ENCODE assay signal across 18 mouse cellular contexts in the genomic region with DNA sequence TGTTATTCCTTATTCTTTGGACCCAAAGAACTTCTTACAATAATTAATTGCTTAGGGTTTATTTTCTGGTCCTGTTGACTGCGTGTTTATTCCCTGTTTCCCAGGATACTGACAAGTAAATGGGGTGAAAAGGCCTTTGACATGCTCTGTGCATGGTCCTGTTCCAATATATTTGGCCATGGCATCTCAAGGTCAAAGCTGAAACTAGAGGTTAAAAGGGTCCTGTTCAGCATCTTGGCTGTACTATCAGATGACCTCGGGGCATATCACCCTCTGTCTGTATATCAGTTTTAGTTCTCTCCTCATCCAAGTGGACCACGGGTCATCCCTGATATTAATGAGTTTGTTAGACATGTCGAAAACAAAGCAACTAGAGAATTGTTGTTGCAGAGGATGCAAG. TPM values are rescaled to one million over a fixed set of nuclear protein-coding genes. Genes with fewer than 3 reads are reported as not detected.
DNase-seq lines count a peak whose midpoint lies in the region; ATAC-seq and TF ChIP-seq lines count a peak whose summit lies in the region.
"Had no signal": no experiment of that assay in that cellular context is flagged by ENCODE, and none has a peak within 500 bp of the region (broad histone marks: within the 10 kb centered on the region; RNA-seq: fewer than 3 reads in every experiment).

No protein-coding gene starts in this region.

- H3K9ac ChIP-seq in kidney, postnatal 0 days (ENCODE audit: low read depth, low read length): no peak overlapping the region
- H3K9ac ChIP-seq in kidney, embryonic 15.5 days: no peak overlapping the region
- H3K9ac ChIP-seq: embryonic facial prominence, embryonic 12.5 days; forebrain, embryonic 15.5 days; heart, embryonic 13.5 days; hindbrain, embryonic 12.5 days had no signal

- H3K4me2 ChIP-seq in kidney, postnatal 0 days (ENCODE audit: low read length): no peak overlapping the region
- no peak overlapping the region for H3K4me2 ChIP-seq in kidney, embryonic 15.5 days
- H3K4me2 ChIP-seq: embryonic facial prominence, embryonic 12.5 days; forebrain, embryonic 15.5 days; heart, embryonic 13.5 days; hindbrain, embryonic 12.5 days had no signal

- DNase-seq in kidney, adult 11 months: peak; percentile 39
- no peak for DNase-seq in kidney, postnatal 4 days
- DNase-seq in kidney, postnatal 0 days (ENCODE audit: low spot score): peak; percentile 32
- DNase-seq in kidney, postnatal 10 days: peak; percentile 21
- peak; percentile 12 to 52 for DNase-seq in kidney, postnatal 36 days
- DNase-seq in heart, postnatal 36 days: no peak
- DNase-seq: adrenal gland, postnatal 10 days; cerebellum, adult 11 months; cerebellum, adult 8-10 months; cerebellum, postnatal 14 days; gastrocnemius, postnatal 14 days; heart, postnatal 4 days had no signal

- no peaks in the 10 kb centered on the region for H3K4me1 ChIP-seq in kidney, postnatal 0 days (replicated peaks; ENCODE audit: insufficient read depth, low read length)
- no peaks in the 10 kb centered on the region for H3K4me1 ChIP-seq in kidney, embryonic 15.5 days
- H3K4me1 ChIP-seq: embryonic facial prominence, embryonic 12.5 days; forebrain, embryonic 15.5 days; heart, embryonic 13.5 days; hindbrain, embryonic 12.5 days had no signal

- intact Hi-C loops in heart, postnatal 36 days (cut with DNase I): no loop called here

- no peak for ATAC-seq in kidney, postnatal 0 days (replicated peaks; ENCODE audit: low FRiP score, low read depth)
- no peak for ATAC-seq in kidney, embryonic 15.5 days (replicated peaks; ENCODE audit: low FRiP score)
- ATAC-seq: forebrain, embryonic 15.5 days had no signal

- H3K4me3 ChIP-seq in kidney, postnatal 0 days (replicated peaks; ENCODE audit: low read depth, low read length): no peak overlapping the region
- no peak overlapping the region for H3K4me3 ChIP-seq in kidney, embryonic 15.5 days (replicated peaks)
- H3K4me3 ChIP-seq: embryonic facial prominence, embryonic 12.5 days; forebrain, embryonic 15.5 days; heart, embryonic 13.5 days; hindbrain, embryonic 12.5 days had no signal

- no peak for TF ChIP-seq CTCF in kidney, postnatal 0 days (IDR thresholded peaks at IDR 0.05; ENCODE audit: low read depth)

- no peak overlapping the region for H3K27ac ChIP-seq in kidney, postnatal 0 days
- no peak overlapping the region for H3K27ac ChIP-seq in kidney, embryonic 15.5 days
- H3K27ac ChIP-seq: embryonic facial prominence, embryonic 12.5 days; forebrain, embryonic 15.5 days; heart, embryonic 13.5 days; hindbrain, embryonic 12.5 days had no signal

- WGBS in kidney, postnatal 0 days: 47% methylated on average over 4 of the region's 4 CpGs
- 43% methylated on average over 4 of the region's 4 CpGs for whole genome bisulfite sequencing in kidney, embryonic 15.5 days

- no peaks in the 10 kb centered on the region for H3K9me3 ChIP-seq in kidney, postnatal 0 days (replicated peaks; ENCODE audit: low read length)
- H3K9me3 ChIP-seq in kidney, embryonic 15.5 days (replicated peaks): no peaks in the 10 kb centered on the region
- H3K9me3 ChIP-seq: embryonic facial prominence, embryonic 12.5 days; forebrain, embryonic 15.5 days; heart, embryonic 13.5 days; hindbrain, embryonic 12.5 days had no signal

- no peaks in the 10 kb centered on the region for H3K36me3 ChIP-seq in kidney, postnatal 0 days (ENCODE audit: insufficient read depth, low read length)
- H3K36me3 ChIP-seq in kidney, embryonic 15.5 days: no peaks in the 10 kb centered on the region
- H3K36me3 ChIP-seq: embryonic facial prominence, embryonic 12.5 days; forebrain, embryonic 15.5 days; heart, embryonic 13.5 days; hindbrain, embryonic 12.5 days had no signal

- H3K27me3 ChIP-seq in kidney, postnatal 0 days (ENCODE audit: insufficient read depth, low read length): no peaks in the 10 kb centered on the region
- H3K27me3 ChIP-seq in kidney, embryonic 15.5 days: no peaks in the 10 kb centered on the region
- H3K27me3 ChIP-seq: embryonic facial prominence, embryonic 12.5 days; forebrain, embryonic 15.5 days; heart, embryonic 13.5 days; hindbrain, embryonic 12.5 days had no signal

RNA-seq across cellular contexts. Expression of a gene that starts 50.2 kb away (rescaled TPM):
- 217 and 221 TPM in 2 replicates for polyA plus RNA-seq in kidney, postnatal 0 days (2015; fragmentation: Nextera tagmentation; extraction: Ambion mirVana)
- 82.7 and 90.6 TPM in 2 replicates for polyA plus RNA-seq in kidney, embryonic 15.5 days (2015; fragmentation: Nextera tagmentation; extraction: Ambion mirVana)
- total RNA-seq in heart, postnatal 36 days (2021): 10 to 100 TPM; 28.9 to 31.0 TPM
- total RNA-seq: MEL had no signal

Comparison
In these comparisons a context has a peak if more than half of its experiments do, and no peak if none do; other contexts are left out.
1. DNase-seq: peak in kidney, adult 11 months (single experiment), kidney, postnatal 0 days (single experiment), kidney, postnatal 10 days (single experiment) and kidney, postnatal 36 days (2 of 2); none in kidney, postnatal 4 days (0 of 2) and heart, postnatal 36 days (0 of 2).